Mouse (Mus musculus): ENCODE data around the gene Gpr182. TPM values are rescaled to one million over a fixed set of nuclear protein-coding genes. Genes with fewer than 3 reads are reported as not detected.

The Gpr182 gene
- polyA plus RNA-seq, 1 experiment from 2014 or later = 0.46 TPM

DNA sequence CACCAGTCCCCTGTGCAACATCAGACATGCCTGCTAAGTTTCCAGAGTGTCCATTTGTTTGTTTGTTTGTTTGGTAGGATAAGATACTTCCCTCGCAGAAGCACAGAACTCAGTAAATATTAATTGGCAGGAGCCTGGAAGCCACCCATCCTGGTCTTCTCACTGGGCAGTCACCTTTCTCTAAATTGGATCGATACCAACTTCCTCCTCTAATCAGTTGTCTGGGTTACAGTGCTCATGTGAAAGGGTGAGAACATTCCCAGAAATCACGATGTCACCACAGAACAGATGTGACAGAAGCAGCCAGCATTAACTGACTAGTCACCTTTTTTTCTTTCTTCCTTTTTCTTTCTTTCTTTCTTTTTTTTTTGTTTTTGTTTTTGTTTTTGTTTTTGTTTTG lies 3.7 kb upstream of the Gpr182 start:
- 86% methylated on average over 3 of the region's 3 CpGs for WGBS
- no peak for ATAC-seq (ENCODE audit: low FRiP score, low read depth)
- H3K4me2 ChIP-seq (replicated peaks) = no peak overlapping the region
- no peaks in the 10 kb centered on the region for H3K4me1 ChIP-seq
- no peaks in the 10 kb centered on the region for H3K9me3 ChIP-seq
- H3K9ac ChIP-seq (replicated peaks) = no peak overlapping the region
- H3K4me3 ChIP-seq = no peak overlapping the region
- no peaks in the 10 kb centered on the region for H3K27me3 ChIP-seq
- no peak overlapping the region for H3K27ac ChIP-seq (replicated peaks)
- H3K36me3 ChIP-seq = no peaks in the 10 kb centered on the region

DNA sequence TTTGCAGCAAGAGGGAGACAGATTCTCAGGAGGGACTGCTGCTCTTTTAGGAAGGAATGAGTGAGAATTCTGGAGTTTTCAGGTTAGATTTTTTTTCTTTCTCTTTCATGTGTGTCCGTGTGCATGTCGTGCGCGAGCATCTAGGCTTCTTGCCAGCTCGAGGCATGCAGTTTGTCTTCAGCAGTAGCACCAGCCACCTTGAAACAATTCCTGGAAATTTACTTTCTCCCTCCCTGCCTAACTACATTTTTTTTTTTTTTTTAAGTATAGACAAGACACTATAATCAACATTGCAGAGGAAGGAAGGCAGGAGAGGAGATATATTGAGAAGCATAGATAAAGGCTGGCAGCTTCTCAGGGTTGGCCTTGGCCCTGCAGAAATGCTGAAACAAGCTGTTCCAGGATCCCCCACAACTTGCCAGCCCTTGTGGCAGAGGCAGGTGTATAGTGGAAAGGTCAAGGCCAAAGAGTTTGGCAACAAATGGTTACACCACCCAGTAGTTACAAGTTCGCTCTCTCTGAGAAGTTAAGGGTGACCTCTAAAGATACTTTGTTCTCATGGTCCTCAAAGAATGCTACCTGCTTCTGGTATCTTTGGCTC lies 3.1 kb upstream of the Gpr182 start:
- Histone ChIP-seq H3K4me3 (no peak overlapping the region), H3K36me3 (no peaks in the 10 kb centered on the region), H3K9ac (replicated peaks) (no peak overlapping the region), H3K4me1 (0 out of 2 replicates have a peak, but pooled peaks cover under 1% of the 10 kb centered on the region), H3K27ac (replicated peaks) (no peak overlapping the region), H3K4me2 (replicated peaks) (no peak overlapping the region), H3K9me3 (no peaks in the 10 kb centered on the region), H3K27me3 (no peaks in the 10 kb centered on the region)
- no peak for ATAC-seq (ENCODE audit: low FRiP score, low read depth)
- WGBS = 81% methylated on average over 6 of the region's 6 CpGs

DNA sequence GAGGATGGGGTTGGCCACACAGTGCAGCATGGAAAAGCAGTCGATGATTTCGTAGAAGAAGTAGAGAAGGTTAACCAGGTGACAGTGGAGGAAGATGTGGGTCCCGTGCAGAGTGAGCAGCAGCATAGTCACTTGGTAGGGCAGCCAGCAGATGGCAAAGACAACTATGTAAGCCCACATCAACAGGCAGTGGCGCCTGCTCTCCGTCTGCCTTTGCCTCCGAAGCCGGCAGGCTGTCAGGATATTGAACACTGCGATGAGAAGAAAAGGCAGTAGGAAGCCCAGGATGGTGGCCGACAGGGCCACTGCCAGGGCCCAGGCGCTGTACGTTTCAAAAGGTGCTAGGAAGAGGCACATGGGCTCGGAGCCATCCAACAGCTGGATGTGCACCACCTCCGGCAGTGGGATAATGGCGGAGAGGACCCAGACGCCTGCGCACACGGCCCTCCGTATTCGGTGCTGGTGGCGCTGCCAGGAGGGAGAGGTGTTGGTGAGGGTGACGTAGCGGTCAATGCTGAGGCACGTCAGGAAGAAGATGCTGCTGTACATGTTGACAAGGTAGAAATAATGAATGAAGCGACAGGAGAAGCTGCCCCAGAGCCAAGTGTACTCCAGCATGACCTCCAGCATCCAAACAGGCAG lies 1.3 kb downstream of the Gpr182 start:
- Histone ChIP-seq H3K9ac (replicated peaks) (no peak overlapping the region), H3K9me3 (no peaks in the 10 kb centered on the region), H3K27ac (replicated peaks) (no peak overlapping the region), H3K4me3 (peak overlapping the region; percentile 27), H3K4me1 (peaks cover 8% of the 10 kb centered on the region; the same call in 1 of the 2 replicates), H3K27me3 (no peaks in the 10 kb centered on the region), H3K4me2 (replicated peaks) (peak overlapping the region; percentile 38), H3K36me3 (peaks cover 31% of the 10 kb centered on the region)
- 54% methylated on average over 24 of the region's 24 CpGs for WGBS
- ATAC-seq (ENCODE audit: low FRiP score, low read depth) = no peak

- Histone ChIP-seq H3K4me2 (replicated peaks) (no peak overlapping the region; the same call in 1 of the 2 replicates), H3K9me3 (no peaks in the 10 kb centered on the region), H3K36me3 (peaks cover 43% of the 10 kb centered on the region), H3K9ac (replicated peaks) (no peak overlapping the region), H3K4me1 (peaks cover 8% of the 10 kb centered on the region; the same call in 1 of the 2 replicates), H3K4me3 (no peak overlapping the region), H3K27me3 (no peaks in the 10 kb centered on the region), H3K27ac (replicated peaks) (no peak overlapping the region)
- WGBS = 11% methylated on average over 7 of the region's 8 CpGs
- ATAC-seq (ENCODE audit: low FRiP score, low read depth) = no peak
Measured at GRCm38 (mm10) chr10:127748847-127749612, 2.5 kb downstream of the Gpr182 start.

GRCm38 (mm10) chr10:127747254-127747653 lies 4.3 kb downstream of the Gpr182 start:
- Histone ChIP-seq H3K27me3 (no peaks in the 10 kb centered on the region), H3K9me3 (no peaks in the 10 kb centered on the region), H3K4me3 (no peak overlapping the region), H3K4me1 (peaks cover 8% of the 10 kb centered on the region; the same call in 1 of the 2 replicates), H3K4me2 (replicated peaks) (no peak overlapping the region), H3K27ac (replicated peaks) (no peak overlapping the region), H3K9ac (replicated peaks) (no peak overlapping the region), H3K36me3 (peaks cover 61% of the 10 kb centered on the region)
- 95% methylated on average over 8 of the region's 8 CpGs for WGBS
- no peak for ATAC-seq (ENCODE audit: low FRiP score, low read depth)

- no peaks in the 10 kb centered on the region for H3K27me3 ChIP-seq
- no peak overlapping the region for H3K9ac ChIP-seq (replicated peaks)
- H3K36me3 ChIP-seq = peaks cover 71% of the 10 kb centered on the region
- H3K27ac ChIP-seq (replicated peaks) = no peak overlapping the region
- no peak overlapping the region for H3K4me3 ChIP-seq
- WGBS = 83% methylated on average over 5 of the region's 5 CpGs
- H3K9me3 ChIP-seq = no peaks in the 10 kb centered on the region
- H3K4me1 ChIP-seq = peaks cover 10% of the 10 kb centered on the region
- no peak overlapping the region for H3K4me2 ChIP-seq (replicated peaks)
- no peak for ATAC-seq (ENCODE audit: low FRiP score, low read depth)
Measured at GRCm38 (mm10) chr10:127745886-127746285, 5.6 kb downstream of the Gpr182 start.

DNA sequence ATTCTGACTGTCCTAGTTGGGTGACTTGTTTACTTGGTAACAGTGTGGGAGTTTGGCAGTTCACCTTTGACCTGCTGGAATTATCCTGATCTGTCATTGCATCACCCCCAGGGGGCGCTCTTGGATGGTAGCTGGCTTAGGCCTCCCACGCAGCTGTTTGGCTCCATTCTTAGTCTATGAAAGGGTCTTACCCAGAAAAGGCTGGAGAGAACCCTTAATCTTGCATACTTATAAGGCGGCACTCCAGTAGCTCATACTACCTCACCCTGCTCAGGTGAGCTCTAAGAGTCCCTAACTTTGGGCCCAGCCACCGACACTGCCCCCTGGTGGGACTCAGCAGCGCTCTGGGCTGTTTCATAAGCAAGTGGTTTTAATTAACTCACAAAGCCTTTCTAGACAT lies 6.9 kb downstream of the Gpr182 start:
- Histone ChIP-seq H3K27ac (replicated peaks) (no peak overlapping the region), H3K9ac (replicated peaks) (no peak overlapping the region), H3K27me3 (no peaks in the 10 kb centered on the region), H3K4me3 (no peak overlapping the region), H3K4me2 (replicated peaks) (no peak overlapping the region), H3K36me3 (peaks cover 71% of the 10 kb centered on the region), H3K9me3 (no peaks in the 10 kb centered on the region), H3K4me1 (peaks cover 18% of the 10 kb centered on the region)
- 75% methylated on average over 5 of the region's 5 CpGs for WGBS
- no peak for ATAC-seq (ENCODE audit: low FRiP score, low read depth)

- Histone ChIP-seq H3K9ac (replicated peaks) (peak overlapping the region; percentile 98), H3K36me3 (peaks cover 34% of the 10 kb centered on the region), H3K4me3 (peak overlapping the region; percentile 99), H3K27ac (replicated peaks) (peak overlapping the region; percentile 78), H3K4me2 (replicated peaks) (peak overlapping the region; percentile 76), H3K4me1 (peaks cover 14% of the 10 kb centered on the region), H3K9me3 (no peaks in the 10 kb centered on the region), H3K27me3 (no peaks in the 10 kb centered on the region; the same call in 1 of the 2 replicates)
- peak; percentile 75 for ATAC-seq (ENCODE audit: low FRiP score, low read depth)
- under 1% methylated on average over 50 of the region's 55 CpGs for WGBS
Measured at GRCm38 (mm10) chr10:127739661-127740161, 11.8 kb downstream of the Gpr182 start.

- peaks cover 29% of the 10 kb centered on the region for H3K36me3 ChIP-seq
- H3K9ac ChIP-seq (replicated peaks) = peak within 1 kb of the TSS; percentile 98
- H3K4me3 ChIP-seq = peak within 1 kb of the TSS; percentile 99
- H3K4me2 ChIP-seq (replicated peaks) = peak within 1 kb of the TSS; percentile 76
- 2% methylated on average over 25 of the region's 61 CpGs for WGBS
- H3K4me1 ChIP-seq = peaks cover 14% of the 10 kb centered on the region
- peak; percentile 89 for ATAC-seq (ENCODE audit: low FRiP score, low read depth)
- H3K27me3 ChIP-seq = no peaks in the 10 kb centered on the region; the same call in 1 of the 2 replicates
- H3K27ac ChIP-seq (replicated peaks) = peak within 1 kb of the TSS; percentile 78
- no peaks in the 10 kb centered on the region for H3K9me3 ChIP-seq
Measured at GRCm38 (mm10) chr10:127739083-127739660, 12.4 kb downstream of the Gpr182 start, which contains the start of gene Zbtb39. Zbtb39 (plus strand) TSS chr10:127739538.

DNA sequence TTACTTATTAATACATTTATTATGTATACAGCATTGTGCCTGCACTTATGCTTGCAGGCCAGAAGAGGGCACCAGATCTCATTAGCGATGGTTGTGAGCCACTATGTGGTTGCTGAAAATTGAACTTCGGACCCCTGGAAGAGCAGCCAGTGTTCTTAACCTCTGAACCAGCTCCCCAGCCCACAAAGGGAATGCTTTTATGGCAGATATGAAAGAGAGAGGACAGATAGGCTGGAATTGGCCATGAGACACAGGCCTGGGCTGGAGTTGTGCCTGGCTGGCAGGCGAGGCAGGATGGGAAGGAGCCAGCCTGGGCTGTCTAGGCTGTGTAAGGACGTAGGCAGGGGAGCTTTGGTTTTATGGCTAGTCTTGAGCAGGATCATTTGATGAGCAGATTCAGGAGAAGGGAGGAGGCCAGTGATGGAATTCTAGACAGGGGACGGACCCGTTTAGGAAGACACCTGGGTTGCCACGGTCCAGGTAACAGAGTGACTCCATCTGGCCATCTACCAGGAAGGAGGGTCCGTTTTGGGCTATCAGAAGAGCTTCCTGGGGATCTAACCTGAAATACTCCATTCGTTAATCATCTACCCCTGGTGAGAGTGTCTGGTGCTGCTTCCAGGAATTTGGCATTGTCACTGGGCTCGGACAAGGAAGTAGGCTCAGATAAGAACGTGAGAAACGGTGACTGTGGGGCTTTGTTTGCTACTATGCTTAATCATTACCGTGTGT lies 13.2 kb downstream of the Gpr182 start:
- peaks cover 4% of the 10 kb centered on the region; the same call in 1 of the 2 replicates for H3K27me3 ChIP-seq
- H3K27ac ChIP-seq (replicated peaks) = no peak overlapping the region
- 56% methylated on average over 13 of the region's 13 CpGs for WGBS
- no peak overlapping the region for H3K9ac ChIP-seq (replicated peaks)
- peaks cover 14% of the 10 kb centered on the region for H3K4me1 ChIP-seq
- H3K9me3 ChIP-seq = no peaks in the 10 kb centered on the region
- H3K4me3 ChIP-seq = no peak overlapping the region
- no peak overlapping the region for H3K4me2 ChIP-seq (replicated peaks)
- ATAC-seq (ENCODE audit: low FRiP score, low read depth) = no peak
- H3K36me3 ChIP-seq = peaks cover 20% of the 10 kb centered on the region

GRCm38 (mm10) chr10:127737552-127737951 lies 14.0 kb downstream of the Gpr182 start:
- H3K27ac ChIP-seq (replicated peaks) = no peak overlapping the region
- peaks cover 6% of the 10 kb centered on the region; the same call in 1 of the 2 replicates for H3K27me3 ChIP-seq
- peaks cover 14% of the 10 kb centered on the region for H3K4me1 ChIP-seq
- peaks cover 13% of the 10 kb centered on the region for H3K36me3 ChIP-seq
- WGBS = 23% methylated on average over 2 of the region's 2 CpGs
- no peaks in the 10 kb centered on the region for H3K9me3 ChIP-seq
- no peak overlapping the region for H3K4me2 ChIP-seq (replicated peaks)
- H3K4me3 ChIP-seq = no peak overlapping the region
- no peak for ATAC-seq (ENCODE audit: low FRiP score, low read depth)
- no peak overlapping the region for H3K9ac ChIP-seq (replicated peaks)

All from midbrain, embryonic 12.5 days (tissue).